Mouse (Mus musculus) mouse trophoblast stem cell (cell line): ENCODE measurements around the gene Luc7l3.

Source experiments
- in situ Hi-C, 2 experiments: fragments of 300-500 bp; cut with MseI, MboI; formaldehyde crosslinking; loops; 2 replicates in 1 of 2; 3 replicates in 1 of 2; pipeline ENCODE4 v1.15.1; 2025

Gene Luc7l3

DNA sequence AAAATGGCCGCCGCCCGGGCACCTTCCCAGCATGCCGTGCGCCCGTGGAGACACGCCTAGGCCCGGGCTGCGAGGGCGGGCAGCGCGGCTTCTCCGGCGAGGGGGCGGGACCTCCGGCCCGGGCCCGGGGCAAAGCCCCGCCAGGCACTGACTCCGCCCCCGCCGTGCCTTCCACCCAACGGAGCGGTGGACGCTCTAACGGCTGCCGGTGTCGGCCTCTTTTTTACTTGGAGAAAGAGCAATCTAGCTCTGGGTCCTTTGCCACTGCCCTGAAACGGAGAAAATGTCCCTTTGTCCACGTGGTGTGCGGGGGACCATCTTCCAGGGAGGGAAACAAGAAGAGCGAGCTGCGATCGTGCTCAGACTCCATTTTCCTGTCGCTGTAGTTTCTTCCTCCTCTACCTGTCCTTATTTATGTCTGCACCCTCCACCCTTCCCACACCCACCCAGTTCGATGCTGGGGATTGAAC lies at the start of gene Luc7l3:
Gene Luc7l3 (minus strand): TSS at position 58 of the 470 bp plus-strand sequence.
- in situ Hi-C loops, result no loop called here

DNA sequence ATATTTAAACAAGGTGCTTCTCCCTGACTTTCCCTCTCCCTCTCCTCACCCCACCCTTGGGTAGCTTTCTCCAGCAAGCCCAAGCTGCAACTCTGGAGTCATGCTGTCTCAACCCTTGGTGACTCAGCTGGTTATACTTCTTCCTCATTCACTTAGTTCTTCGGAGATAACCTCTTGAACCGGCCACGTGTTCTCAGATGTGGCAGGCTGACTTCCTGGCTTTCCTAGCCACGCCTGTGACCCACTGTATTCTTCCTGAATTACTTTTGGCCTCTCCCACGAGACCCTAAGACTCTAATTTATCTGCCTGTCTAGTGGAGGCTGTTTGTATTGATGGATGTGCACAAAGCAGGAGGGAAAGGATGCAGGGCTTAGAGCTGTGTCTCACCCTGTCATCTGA lies 49.0 kb upstream of the Luc7l3 start:
- in situ Hi-C loops, result no loop called here

DNA sequence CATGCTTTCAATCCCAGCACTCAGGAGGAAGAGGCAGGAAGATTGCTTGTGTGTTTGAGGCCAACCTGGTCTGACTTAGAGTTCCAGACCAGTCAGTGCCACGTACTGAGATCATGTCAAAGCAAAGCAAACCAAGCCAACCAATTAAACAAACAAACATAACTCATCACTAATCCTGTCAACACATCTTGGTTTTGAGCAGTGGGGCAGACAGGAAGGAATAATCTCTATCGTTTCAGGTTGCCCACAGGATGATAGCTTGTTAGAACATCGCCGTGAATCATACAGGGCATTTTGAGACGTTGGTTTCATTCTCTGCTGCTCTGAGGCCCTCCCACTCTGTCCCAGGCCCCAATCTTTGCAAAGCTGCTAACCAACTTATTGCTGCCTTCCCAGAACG lies 48.2 kb upstream of the Luc7l3 start:
- in situ Hi-C loops, result no loop called here

DNA sequence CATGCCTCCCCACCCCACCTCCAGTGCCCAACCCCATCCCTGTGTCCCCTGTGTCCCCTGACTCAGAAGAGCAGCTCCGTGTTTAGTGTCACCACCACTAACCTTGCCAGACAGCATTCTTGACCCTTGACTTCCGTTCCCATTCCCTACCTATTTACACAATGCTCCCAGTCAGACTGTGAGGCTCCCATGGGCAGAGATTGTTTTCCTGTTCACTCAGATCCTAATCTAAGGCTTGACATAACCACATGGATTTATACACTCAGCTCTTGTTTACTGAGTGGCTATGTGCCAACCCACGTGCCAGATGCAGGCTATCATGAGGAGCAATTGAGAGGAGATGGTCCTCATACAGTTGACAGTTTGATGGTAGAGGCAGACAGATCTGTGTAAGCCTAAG lies 43.6 kb upstream of the Luc7l3 start:
- in situ Hi-C loops, result no loop called here

DNA sequence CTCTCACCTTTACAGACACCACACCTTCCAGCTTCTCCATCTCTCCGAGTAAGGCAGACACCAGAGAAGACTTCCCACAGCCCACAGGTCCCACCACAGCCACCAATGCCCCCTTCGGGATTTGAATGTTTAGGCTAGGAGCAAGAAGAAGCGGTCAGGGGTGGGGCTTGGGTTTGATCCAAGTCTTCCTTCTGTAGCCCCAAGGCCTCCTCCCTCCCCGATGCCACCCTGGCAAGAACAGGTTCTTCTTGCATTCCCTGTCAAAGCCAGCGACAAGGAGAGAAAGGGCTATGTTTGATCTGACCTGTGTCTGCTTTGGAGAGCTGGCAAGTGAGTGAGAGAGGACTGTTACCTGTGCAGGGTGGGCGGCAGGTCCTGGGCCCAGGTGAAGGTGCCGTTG lies 41.9 kb upstream of the Luc7l3 start:
- in situ Hi-C loops, result no loop called here

DNA sequence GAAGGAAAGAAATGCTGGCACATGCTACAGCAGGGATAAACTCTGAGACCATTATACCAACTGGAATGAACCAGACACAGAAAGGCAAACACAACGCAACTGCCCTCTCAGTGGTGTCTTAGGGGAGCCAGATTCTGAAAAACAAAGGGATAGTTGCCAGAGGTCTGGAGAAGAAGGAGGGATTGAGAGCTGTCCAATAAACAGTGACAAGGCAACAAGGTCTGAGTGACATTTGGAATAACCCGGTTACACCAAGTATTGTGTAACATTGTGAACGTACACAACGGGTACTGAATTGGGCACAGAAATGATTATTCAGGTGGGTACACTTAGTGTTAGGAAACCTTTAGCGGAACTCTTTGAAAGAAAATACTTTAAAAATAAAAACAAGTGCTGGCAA lies 40.3 kb upstream of the Luc7l3 start:
- in situ Hi-C loops, result no loop called here

DNA sequence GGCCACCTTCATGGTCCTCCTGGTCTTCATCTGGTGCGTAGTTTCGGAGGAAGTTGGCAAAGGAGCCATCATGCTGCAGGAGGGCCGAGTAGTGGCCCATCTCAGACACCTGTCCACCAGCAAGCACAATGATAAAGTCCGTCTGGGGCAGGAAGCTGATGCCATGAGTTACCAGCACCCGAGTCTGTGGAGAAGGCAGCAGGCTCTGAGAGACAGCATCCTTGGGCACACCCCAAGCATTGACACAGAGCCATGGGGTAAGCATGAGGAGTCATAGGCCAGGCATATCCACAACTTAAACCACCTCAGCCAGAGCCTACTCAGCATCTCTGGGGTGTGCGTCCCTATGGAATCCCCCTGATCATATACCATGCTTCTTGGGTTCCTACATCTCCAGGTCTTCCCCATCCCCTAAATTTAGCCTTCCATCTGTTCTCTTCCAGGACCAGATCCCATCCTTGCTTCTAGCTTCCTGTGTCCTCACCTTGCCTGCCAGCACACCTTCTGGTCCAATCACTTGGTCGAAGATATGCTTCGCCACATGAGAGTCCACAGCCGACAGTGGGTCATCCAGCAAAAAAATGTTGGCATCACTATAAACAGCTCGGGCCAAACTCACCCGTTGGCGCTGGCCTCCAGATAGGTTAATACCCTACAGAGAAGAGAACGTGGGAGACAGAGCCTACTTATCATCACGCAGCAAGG lies 39.5 kb upstream of the Luc7l3 start:
- in situ Hi-C loops, result no loop called here

DNA sequence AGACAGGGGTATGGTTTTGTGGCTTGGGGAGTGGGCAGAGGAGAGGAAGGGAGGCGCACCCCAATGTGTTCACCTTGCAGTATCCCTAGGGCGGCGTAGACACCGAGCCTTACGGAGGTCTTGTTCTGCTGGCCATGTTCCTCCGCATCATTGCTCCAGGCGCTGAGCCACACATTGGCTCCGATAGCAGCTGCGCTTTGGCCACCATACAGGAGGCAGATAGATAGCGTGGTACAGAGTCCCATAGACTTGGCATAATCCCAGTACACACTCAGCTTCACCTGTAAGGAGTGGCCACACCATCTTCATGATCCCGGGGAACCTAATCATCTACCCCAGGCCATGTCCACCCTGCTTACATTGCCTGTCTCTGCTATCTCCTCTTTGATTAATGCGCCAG lies 37.4 kb upstream of the Luc7l3 start:
- in situ Hi-C loops, result no loop called here

DNA sequence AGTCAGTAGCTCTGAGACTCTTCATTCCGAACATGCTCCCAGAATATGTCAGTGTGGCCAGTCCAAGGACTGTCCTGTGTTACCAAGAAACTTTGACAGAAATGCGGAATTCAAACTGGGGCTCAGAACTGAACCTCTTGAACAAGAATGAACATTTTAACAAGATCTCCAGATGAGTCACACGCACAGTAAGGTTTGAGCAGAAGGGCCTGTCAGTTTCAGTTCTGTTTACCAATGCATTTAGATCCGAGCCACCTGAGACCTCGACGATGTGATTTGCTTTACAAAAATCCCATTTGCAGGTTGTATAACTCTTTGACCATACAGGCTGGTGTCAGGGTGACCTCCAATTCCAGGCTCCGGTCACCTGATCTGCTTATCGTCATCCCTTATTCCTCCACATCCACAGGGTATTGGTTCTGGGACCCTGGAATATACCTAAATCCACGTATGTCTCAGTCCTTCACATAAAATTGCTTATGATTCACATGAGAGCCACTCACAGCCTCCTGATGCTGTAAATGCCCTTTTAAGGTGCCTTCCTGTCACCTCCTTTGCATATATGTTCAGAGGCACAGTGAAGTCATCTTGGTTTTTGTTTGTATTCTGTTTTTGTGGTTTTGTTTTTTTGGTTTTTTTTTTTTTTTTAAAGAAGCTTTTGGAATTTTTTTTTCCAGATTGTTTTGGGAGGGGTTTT lies 33.9 kb upstream of the Luc7l3 start:
- in situ Hi-C loops, result no loop called here

DNA sequence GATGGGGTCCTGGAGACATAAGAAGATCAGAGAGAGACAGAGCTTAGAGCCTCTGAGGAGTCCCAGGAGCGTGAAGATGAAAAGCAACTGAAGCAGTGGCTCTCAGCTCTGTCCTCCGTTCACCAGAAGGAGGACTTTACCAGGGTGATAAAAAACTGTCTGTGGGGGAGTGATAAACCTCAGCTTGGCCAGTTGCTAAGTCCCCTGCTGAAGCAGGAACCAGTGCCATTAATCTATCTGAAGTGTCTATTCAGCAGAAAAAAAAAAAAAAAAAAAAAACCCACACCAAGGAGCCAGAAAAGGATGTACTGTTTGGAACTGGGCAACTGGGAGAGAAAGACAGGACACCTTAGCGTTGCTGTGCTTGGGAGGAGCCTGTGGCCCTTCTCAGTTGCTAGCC lies 29.3 kb upstream of the Luc7l3 start:
- in situ Hi-C loops, result no loop called here

DNA sequence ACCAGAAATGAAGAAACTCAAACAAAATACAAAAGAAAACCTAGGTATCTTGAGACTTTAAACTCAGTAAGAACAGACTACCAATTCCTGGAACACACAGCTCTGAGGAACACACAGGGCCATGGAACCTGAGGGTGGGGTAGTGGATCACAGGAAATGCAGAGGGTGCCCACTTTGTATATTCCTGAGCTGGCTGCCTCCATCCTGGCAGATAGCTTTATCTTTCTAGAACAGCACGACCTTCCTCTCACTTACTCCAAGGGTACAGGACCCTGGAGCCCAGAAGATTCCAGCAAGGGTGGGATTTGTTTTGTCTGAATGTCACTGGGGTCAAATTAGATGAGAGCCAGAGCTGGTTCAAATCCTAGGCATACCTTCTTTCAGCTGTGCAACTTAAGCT lies 28.5 kb upstream of the Luc7l3 start:
- in situ Hi-C loops, result no loop called here

DNA sequence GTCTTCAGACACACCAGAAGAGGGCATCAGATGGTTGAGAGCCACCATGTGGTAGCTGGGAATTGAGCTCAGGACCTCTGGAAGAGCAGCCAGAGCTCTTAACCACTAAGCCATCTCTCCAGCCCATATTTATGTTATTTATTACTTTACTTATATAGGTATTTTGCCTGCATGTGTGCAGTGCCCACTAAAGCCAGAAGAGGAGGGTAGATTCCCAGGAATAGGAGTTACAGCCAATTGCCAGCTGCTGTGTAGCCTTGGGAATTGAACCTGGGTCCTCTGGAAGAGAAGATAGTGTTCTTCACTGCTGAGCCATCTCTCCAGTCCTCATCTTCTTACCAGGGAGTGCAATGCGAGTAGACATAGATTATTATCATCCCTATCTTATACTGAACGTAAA lies 28.1 kb upstream of the Luc7l3 start:
- in situ Hi-C loops, result loop anchor here in 1 of 2 experiments (10.0 kb wide), 1 partner anchor 55 kb away; no protein-coding TSS in a partner anchor

DNA sequence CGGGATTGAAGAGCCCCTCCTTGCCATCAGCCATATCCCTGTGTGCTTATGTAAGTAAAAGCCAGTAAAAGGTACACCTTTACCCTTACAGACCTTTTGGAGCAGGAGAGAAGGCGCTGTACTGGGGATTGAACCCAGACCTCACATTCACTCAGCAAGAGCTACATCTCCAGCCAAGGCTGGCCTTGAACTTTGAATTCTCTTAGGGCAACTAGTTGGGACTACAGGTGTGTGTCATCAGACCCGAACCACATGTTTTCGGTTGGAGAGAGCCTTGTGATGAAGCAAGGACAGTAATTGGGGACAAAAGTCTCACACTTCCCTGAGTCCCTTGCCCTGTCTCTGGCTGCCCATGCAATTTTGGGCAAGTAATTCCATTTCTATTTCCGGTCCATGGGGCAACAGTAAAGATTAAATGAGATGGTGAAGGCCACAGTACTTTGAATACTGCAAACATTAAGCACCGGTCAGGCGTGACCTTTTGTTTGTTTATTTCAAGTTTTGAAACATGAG lies 25.3 kb upstream of the Luc7l3 start:
- in situ Hi-C loops, result loop anchor here in 1 of 2 experiments (10.0 kb wide), 1 partner anchor 58 kb away; no protein-coding TSS in a partner anchor

DNA sequence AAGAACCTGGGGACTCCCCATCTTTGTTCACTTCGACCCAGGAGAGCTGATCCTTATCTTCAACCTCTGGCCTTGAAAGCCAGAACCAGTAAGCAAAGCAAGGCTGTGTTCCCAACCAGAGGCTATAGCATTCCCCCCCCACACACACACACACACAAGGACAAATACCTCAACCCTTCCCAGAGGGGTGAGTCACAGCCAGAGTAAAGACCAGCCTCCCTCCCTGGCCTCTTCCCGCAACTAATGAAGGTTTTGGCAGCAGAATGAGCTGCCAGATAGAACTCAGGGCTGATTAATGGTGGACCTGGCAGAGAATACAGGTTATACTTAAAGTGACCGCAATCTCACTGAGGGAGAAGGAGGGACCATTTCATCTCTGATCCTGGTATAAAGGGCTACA lies 24.8 kb upstream of the Luc7l3 start:
- in situ Hi-C loops, result loop anchor here in 1 of 2 experiments (10.0 kb wide), 1 partner anchor 58 kb away; no protein-coding TSS in a partner anchor

DNA sequence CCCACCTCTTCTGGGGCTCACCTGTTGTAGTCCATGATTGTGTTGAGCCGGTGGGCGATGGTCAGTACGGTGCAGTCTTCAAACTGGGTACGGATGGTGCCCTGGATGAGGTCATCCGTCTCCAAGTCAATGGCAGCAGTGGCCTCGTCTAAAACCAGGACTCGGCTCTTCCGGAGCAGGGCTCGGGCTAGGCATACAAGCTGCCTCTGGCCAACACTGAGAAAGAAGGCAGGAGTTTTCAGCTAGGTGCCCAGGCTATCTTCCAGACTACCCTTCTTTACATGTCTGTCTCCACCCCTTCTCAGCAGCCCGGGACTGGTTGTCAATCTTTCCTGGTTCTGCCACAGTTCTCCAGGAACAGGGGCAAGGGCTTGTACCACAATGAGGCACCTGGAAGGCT lies 24.1 kb upstream of the Luc7l3 start:
- in situ Hi-C loops, result loop anchor here in 1 of 2 experiments (10.0 kb wide), 1 partner anchor 59 kb away; no protein-coding TSS in a partner anchor

DNA sequence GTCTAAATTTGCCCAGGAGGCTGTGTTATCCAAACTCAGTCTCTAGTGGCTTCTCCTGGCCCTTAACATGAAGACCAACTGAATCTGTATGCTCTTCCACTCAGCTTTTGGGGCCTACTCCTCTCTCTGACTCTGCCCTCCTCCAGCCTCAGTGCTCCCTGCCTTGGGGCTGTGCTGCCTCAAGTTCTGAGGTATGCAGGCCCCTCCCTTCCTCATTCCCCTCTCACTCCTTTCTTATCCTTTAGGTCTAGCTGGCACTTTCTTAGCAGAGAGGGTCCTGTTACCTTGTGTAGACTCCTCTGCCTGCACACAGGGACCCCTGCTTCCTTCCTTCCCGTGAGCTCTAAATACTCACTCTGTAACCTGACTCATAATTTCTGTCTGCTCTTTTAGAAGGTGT lies 22.7 kb upstream of the Luc7l3 start:
- in situ Hi-C loops, result loop anchor here (5.0 to 10.0 kb wide), 2 partner anchors 58 to 60 kb away; no protein-coding TSS in a partner anchor

DNA sequence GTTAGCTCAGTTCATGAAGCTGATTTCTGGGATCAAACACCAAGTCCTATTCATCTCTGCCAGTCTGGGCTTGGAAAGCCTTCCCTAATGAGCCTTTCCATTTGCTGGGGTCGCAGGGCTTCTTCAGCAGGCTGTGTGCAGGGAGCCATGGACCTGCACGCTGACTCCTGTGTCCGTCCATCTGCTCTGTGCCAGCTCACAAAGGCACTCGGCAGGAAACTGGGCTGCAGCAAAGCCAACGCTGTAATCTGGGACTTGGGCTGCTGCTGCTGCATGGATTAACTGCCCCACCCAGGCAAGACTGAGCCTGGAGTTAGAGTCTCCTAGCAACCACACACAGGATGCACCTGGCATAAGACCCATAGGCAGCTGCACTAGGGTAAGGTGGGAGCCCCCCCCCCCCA lies 22.2 kb upstream of the Luc7l3 start:
- in situ Hi-C loops, result loop anchor here (5.0 to 10.0 kb wide), 2 partner anchors 58 to 61 kb away; no protein-coding TSS in a partner anchor

DNA sequence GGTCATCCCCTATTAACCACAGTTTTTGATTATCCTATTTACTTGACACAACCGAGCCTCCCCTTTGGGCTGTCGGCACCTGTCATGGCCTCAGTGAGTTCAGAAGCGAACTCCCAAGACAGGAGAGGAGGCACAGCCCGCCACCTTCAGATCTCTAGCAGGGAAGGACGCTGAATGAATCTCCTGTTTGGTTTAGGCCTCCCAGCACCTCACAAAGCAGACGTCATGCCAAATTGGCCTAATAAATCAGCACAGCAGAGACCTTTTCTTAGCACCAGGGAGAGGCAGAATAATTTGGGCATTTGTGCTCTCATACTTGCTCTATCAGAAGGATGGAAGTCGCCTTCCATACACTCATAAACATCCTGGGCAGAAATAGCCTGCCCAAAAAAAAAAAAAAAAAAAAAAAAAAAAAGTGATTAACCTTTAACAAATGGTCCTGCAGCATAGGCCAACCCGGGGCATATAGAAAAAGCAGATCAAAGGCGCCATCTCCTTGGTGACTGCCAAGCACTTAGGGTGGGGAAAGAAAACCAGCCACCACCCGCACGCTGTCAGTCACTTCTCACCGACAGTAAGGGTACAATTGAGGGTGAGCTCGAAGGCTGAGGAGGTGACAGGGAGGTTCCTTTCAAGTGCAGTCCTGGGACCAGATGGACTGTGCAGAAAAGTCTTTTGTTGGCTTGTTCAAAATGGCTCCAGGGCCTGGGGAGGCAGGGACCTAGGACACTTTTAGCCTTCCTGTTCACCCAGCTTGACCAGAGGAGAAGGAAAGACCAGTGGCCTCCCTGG lies 20.5 kb upstream of the Luc7l3 start:
- in situ Hi-C loops, result loop anchor here (5.0 to 10.0 kb wide), 2 partner anchors 60 to 62 kb away; no protein-coding TSS in a partner anchor

DNA sequence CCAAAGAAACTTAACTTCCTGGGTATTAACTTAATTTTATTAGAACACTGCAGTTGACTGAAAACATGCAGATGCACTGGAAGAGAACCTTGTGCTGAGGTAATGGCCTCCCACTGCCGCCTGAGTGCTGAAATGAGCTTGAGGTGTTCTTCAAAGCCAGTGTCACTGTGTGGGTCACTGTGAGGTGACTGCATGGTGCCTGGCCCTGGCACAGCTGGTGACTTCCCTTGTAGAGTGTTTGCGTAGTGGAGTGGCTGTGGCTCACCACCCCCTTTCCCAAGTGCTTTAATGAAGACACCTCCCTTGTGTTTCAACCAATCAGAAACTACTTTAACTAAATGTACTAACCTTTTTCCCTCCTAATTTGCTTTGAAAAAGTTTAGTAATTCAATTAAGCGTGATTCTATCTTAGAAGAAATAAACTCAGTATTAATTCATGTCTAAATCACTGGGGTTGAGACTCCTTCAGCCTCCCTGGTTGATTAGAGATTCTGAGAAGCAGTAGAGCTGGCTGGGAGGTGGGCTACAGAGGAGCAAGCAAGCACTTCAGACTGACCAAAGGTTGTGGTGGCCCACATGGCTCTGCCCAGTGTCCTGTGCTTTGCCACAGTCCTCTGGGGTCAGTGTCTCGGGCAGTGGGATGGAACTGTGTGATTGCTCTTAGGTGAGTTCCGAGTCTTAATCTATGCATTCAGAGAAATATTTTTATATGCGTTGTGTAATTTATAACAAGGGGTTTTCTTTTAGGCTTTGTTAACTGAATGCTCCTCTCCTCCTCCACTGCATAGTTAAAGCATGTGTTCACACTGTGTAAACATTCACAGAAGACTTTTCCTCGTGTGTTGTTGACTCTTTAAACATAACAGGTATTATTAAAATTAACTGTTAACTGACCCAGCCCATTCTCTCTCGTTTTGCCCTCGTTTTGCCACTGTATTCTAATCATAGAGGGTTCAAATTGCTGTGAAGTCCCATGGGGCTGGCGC lies 19.5 kb upstream of the Luc7l3 start:
- in situ Hi-C loops, result loop anchor here (5.0 to 10.0 kb wide), 2 partner anchors 61 to 64 kb away; no protein-coding TSS in a partner anchor
